Mouse (Mus musculus): ENCODE measurements at regions not wholly inside any gene's neighbourhood (a gene's known extent, or its start where the extent isn't known, plus 50 kb on each side); places are given as distances from the start of the nearest gene placed in this dataset.
"Not testable (repeated sequence)": the region's sequence is repeated elsewhere in the genome, so short reads cannot be mapped to it uniquely, and the experiment has no call there.

DNA sequence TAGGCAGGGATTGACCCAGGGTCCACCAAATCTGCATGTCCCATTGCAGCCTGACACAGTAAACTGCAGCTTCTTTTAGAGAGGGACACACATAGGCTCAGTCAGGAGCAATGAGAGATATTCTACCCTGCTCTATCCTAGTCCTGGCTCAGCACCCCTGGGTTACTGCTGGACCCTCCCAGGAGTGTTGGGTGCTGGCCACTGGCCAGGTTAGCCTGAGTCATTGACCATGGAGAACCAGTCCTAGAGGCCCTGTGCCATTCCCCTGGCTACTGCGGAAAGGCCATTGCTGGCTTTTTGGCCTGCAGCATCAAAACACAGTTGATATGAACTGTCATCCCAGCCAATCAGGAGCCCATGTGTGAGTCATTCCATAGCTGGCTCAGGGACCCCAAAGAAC lies 157.8 kb downstream of the 5730507C01Rik start:
- DNase-seq (ENCODE audit: low spot score), result peak; percentile 51
- not testable (repeated sequence) for H3K27ac ChIP-seq; H3K4me1 ChIP-seq; H3K9me3 ChIP-seq; H3K36me3 ChIP-seq; H3K27me3 ChIP-seq (ENCODE audit: insufficient read depth, poor library complexity, severe bottlenecking); H3K4me3 ChIP-seq
- WGBS, result 92% methylated on average over 1 of the region's 1 CpGs
